Mouse (Mus musculus) cerebellum, adult (tissue): Measurements from ENCODE around the gene Plxna2.

Experiments
- ATAC-seq: cut with Nextera tagmentation; 2 replicates; pipeline ENCODE4 v1.9.2; 2017; ENCODE audit warnings: mild to moderate bottlenecking, moderate library complexity, mixed read lengths; ENCODE audit not compliant: insufficient number of reproducible peaks, low FRiP score, low TSS enrichment

Plxna2 gene

GRCm38 (mm10) chr1:194761432-194762212 lies 143.6 kb downstream of the Plxna2 start:
- no peak for ATAC-seq

DNA sequence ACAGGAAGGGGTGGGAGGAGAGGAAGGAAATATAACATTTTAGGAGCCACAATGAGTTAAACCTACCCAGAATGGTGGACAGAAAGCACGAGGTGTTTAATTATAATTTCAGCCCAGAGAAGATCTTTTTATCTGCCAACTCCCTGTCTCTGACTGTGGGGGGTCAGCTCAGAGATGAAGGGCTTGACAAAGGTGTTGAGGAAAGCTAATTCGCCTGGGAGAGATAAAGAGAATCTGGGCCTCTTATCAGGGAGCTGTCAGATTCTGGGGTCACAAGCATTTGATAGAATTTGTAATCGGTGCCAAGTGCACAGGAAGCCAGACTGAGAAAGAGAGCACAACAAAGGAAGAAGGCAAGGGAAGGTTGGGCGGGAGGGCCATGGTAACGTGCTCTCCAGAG lies 144.9 kb downstream of the Plxna2 start:
- no peak for ATAC-seq

DNA sequence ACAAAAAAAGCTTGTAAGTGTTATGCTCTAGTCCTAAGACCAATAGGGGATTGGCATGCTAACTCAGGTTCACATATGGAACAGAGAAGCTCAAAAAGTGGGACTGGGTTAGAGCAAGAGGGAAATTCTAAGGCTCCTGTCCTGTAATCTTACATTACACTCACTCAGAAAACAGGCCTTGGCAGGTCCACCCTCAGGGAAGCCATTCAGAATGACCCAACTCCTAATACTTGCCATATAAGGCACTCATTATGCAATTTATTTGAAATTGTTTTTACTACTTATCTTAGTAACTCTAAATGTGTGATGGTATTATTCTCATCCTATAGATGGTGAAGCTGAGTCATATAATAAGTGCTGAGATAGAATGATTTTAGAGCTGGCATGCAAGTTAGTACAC lies 146.9 kb downstream of the Plxna2 start:
- no peak for ATAC-seq

GRCm38 (mm10) chr1:194768799-194769198 lies 150.8 kb downstream of the Plxna2 start:
- ATAC-seq = no peak

GRCm38 (mm10) chr1:194772053-194772452 lies 154.0 kb downstream of the Plxna2 start:
- no peak for ATAC-seq

- ATAC-seq = no peak
Measured at GRCm38 (mm10) chr1:194773899-194774298, 155.9 kb downstream of the Plxna2 start.

DNA sequence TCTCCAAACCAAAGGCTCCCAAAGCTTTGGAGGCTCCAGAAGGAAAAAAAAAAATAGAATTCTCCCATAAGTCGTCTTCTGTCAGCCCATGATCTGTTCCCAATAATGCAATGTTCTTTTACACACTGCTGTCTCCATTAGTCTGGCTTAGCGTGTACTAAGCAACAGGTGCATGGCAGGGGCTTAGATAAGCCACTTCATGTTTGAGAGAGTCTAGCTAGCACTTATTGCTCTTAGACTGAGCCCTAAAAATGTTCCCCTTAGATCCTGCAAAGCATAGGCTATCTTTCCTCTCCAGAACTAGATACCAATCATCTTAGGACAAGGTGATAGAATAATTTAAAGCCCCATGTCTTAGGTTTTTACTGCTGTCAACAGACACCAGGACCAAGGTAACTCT lies 156.3 kb downstream of the Plxna2 start:
- ATAC-seq = no peak

DNA sequence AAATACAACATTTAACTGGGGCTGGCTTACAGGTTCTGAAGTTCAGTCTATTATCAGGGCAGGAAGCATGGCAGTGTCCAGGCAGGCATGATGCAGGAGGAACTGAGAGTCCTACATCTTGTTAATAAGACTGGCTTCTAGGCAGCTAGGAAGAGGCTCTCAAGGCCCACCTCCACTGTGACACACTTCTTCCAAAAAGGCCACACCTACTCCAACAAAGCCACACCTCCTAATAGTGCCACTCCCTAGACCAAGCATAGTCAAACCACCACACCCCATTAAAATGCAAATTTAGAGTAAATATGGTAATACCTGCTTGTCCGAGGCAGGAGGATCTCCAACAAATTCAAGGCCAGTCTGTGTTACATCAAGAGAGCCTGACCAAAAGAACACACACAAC lies 156.7 kb downstream of the Plxna2 start:
- no peak for ATAC-seq

GRCm38 (mm10) chr1:194775656-194776374 lies 157.8 kb downstream of the Plxna2 start:
- ATAC-seq = no peak

DNA sequence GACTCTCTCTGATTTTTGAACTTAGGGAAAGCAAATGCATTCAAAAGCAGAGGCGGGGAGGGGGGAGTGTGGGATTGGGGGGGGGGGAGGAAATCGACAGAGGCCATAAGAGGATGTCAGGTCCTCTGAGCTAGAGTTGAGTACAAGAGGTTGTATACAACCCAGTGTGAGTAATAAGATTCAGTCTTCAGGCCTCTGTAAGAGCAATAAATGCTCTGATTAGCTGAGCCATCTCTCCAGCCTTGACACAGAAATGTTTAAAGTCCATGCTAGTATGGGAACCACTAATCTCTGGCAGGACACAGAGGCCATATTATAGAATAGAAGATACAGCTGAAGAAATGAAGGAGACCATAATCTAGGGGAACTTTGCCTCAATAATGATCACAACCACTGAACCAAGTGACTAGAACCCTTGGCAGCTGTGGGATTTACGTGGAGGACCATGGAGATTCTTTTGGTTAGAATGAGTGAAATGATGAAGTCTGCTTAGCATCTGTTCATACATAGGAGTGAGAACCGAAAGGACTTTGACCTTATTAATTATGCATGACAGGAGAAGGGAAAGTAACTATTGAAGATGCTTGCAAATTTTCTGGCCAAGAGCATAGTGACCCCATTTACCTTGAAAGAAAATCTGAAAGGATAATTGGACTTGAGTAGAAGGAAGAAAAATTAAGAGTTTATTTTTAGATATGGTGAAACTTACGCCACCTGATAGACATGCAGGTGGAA lies 158.7 kb downstream of the Plxna2 start:
- ATAC-seq = no peak

GRCm38 (mm10) chr1:194777608-194778007 lies 159.6 kb downstream of the Plxna2 start:
- ATAC-seq = no peak

DNA sequence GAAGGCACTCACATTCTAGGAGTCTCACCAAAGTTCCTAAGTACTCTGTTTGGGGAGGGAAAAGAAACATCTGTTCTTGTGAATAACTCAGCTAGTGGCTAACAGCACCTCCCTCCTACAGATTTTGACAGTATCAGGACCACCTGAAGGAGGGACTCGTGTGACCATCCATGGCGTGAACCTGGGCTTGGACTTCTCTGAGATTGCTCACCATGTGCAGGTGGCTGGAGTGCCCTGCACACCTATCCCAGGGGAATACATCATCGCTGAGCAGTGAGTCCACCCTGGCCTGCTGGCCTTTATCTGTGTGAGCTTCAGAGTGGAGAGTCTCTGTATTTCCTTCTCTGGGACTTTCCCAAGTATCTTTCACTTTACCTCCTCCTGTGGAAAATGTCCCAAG lies 162.4 kb downstream of the Plxna2 start:
- ATAC-seq = no peak

- no peak for ATAC-seq
Measured at GRCm38 (mm10) chr1:194780794-194781390, 162.9 kb downstream of the Plxna2 start.

DNA sequence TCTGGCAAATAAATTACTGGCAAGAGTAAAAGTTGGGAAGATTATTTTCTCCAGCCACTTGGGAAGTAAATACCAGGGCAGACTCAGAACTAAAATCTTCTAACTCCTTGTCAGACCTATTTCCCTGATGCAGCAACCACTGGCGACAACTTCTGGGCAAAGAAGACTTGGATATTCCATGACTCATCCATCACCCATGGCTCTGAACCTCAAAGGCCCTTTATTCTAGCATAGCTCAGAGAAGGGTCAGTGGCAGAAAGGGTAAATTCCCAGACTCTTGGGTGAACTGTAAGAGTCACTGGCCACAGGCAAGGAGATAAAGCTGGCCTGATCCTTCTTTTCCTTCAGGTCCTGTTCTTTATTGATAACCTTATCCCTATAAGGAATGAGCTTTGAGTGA lies 163.5 kb downstream of the Plxna2 start:
- no peak for ATAC-seq

DNA sequence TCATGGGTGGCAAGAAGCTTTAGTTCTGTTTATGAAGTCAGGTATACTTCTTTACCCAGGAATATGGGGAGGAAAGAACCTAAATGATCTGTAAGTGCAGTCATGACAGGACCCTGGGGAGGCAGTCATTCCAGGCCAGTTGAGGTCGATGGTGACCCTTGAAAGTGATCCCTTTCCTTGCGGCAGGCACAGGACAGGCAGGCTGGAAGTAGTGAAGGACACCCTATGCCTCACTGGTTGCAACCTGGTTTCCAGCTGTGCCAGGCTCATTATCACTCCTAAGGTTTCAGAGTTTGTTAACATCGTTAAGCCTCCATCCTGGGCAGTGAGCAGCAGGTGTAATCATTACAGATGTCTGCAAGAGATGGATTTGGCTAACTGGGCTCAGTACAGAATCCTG lies 164.3 kb downstream of the Plxna2 start:
- no peak for ATAC-seq

- ATAC-seq = no peak
Measured at GRCm38 (mm10) chr1:194787626-194788025, 169.6 kb downstream of the Plxna2 start.

DNA sequence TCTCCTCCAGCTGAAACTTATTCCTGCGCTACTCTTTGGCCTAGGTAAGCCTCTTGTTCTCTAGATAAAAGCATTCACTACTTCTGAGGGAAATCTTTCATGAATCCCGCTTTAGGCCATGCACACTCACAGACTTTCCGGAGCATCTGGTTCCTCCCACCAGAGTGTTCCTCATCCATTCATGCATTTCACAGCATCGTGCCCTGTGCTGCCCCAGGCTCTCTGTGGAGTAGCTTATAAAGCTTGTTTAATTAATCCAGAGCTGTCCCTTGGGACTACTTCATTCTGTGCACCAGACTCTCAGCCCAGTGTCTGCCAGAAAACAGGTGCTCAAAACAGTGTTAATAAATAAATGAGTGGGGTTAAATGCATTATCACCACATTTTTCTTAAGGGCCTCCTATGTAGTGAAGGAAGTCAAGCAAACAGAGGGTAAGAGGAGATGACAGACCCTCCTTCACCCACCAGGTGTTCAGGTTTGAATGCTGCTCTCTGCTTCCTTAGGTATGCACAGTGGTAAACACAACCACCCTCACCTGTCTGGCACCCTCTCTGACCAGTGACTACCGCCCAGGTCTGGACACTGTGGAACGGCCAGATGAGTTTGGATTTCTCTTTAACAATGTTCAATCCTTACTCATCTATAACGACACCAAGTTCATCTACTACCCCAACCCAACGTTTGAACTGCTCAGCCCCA lies 175.4 kb downstream of the Plxna2 start:
- no peak for ATAC-seq

DNA sequence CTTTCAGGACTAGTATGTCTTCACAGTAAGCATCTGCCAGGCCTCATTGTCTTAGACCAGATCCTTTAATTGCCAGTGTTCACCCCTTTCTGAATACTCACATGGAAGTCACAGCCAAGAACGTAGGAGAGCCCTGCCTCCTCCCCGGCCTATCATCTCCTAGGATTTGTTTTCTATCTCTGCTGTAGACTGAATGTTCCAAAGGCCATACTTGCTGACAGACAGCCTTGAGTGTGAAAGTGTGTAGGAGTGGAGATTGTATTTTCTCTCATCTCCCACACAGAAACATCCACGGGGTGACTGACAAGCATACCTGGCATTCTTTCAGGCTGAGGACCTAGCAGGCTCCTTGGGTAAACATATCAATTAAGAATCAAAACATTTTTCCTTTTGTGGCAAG lies 177.3 kb downstream of the Plxna2 start:
- no peak for ATAC-seq

DNA sequence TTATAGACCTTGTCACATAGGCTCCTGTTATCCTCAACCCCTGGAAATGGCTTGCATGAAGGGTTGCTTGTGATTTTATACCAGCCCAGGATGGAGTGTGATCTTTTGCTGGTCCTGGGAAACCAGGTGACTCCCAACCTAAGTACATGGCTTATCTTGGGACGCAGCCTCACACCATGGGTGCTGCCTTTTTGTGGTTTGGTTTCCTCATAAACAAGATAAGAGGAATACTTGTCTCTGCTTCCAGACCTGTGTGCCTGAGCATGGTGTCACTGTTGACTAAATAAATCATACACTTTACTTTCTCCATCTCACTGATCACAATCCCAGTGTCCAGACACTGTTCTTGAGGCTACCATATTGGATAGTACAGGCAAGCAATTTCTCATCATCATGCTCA lies 179.8 kb downstream of the Plxna2 start:
- no peak for ATAC-seq

DNA sequence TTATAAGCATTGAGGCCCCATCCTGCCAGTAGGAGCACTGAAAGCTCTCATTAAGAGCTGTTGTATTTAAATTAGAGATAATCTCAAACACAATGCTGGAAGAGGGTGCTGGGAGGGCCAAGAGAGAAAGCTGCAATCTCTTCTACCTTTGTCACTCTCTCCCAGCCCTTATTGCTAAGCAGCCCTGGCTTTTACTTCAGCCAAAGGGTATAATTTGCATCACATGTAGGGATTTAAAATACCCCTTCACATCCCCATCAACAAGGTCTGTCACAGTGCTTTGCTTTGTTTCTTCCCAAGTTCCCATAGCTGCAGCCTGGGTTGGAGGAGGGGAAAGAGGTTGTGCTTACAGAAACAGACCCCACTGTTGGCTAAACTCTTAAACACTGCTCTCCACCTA lies 180.5 kb downstream of the Plxna2 start:
- ATAC-seq = no peak
